Mouse (Mus musculus) heart, adult 2 months (tissue): ENCODE data around the gene Rap2b.

Experiments
- CTCF ChIP-seq: fragments of 200-600 bp; IDR thresholded peaks from 2 replicates; pipeline ENCODE4 v1.8.1; 2022; ENCODE audit warnings: antibody characterized with exemption, mild to moderate bottlenecking, moderate library complexity
- EP300 ChIP-seq: fragments of 200-500 bp; IDR thresholded peaks from 2 replicates; pipeline ENCODE4 v1.6.1; 2011; ENCODE audit warnings: low read depth, low read length, control low read depth; ENCODE audit not compliant: insufficient read depth

DNA sequence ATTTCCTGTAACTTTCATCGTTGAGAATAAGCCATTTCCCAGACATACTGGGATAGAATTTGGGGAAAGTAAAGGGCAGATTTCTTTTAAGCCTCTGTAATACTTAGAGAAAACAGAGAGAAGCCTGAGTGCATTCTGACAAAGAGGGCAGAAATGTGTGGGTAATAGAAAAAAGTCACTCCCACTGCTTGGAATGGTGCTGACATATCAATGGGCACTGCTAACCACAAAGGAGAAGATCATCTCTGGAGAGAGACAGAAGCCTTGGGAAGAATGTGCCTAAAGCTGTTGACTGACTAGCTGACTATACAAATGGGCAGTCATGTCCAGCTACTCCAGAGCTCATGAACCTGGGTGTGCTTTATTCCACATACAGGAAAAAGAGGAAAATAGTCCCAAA lies 6.0 kb upstream of the Rap2b start:
- TF ChIP-seq CTCF (no peak), EP300 (no peak)
